Comparison of ENCODE assay signal across 9 mouse cellular contexts in genomic region chr3:117574529-117575252, GRCm38 (mm10). TPM values are rescaled to one million over a fixed set of nuclear protein-coding genes. Genes with fewer than 3 reads are reported as not detected.
A peak's percentile ranks its signal among the peaks of the same experiment; 100 is the strongest.
DNase-seq lines count a peak whose midpoint lies in the region; ATAC-seq and TF ChIP-seq lines count a peak whose summit lies in the region.
"Had no signal": no experiment of that assay in that cellular context is flagged by ENCODE, and none has a peak within 500 bp of the region (broad histone marks: within the 10 kb centered on the region; RNA-seq: fewer than 3 reads in every experiment).

Plppr5 (plus strand) TSS chr3:117574836.

- H3K27ac ChIP-seq in gastrocnemius, adult 2 months: no peak within 1 kb of the TSS
- no peak within 1 kb of the TSS for H3K27ac ChIP-seq in ES-Bruce4 (ENCODE audit: insufficient read depth, low read length)
- no peak within 1 kb of the TSS for H3K27ac ChIP-seq in heart, postnatal 0 days (ENCODE audit: low read depth)
- peak within 1 kb of the TSS; percentile 89 for H3K27ac ChIP-seq in midbrain, embryonic 16.5 days (ENCODE audit: low read length)

- 20% methylated on average over 20 of the region's 20 CpGs for WGBS in heart, postnatal 0 days
- 20% methylated on average over 20 of the region's 20 CpGs for WGBS in midbrain, embryonic 16.5 days

- H3K9me3 ChIP-seq in ES-Bruce4 (replicated peaks; ENCODE audit: control insufficient read depth, insufficient read depth, low read length, poor library complexity, severe bottlenecking): no peaks in the 10 kb centered on the region
- H3K9me3 ChIP-seq in heart, postnatal 0 days (replicated peaks; ENCODE audit: control insufficient read depth, low read length): no peaks in the 10 kb centered on the region
- no peaks in the 10 kb centered on the region for H3K9me3 ChIP-seq in midbrain, embryonic 16.5 days (replicated peaks; ENCODE audit: control insufficient read depth, low read length, poor library complexity, severe bottlenecking)

- no peak for TF ChIP-seq POLR2A in ES-Bruce4 (IDR thresholded peaks at IDR 0.05; ENCODE audit: insufficient read depth, low read length)

- TF ChIP-seq CTCF in gastrocnemius, adult 2 months (IDR thresholded peaks at IDR 0.05): no peak
- TF ChIP-seq CTCF in ES-Bruce4 (IDR thresholded peaks at IDR 0.05; ENCODE audit: low read depth, low read length): no peak
- no peak for TF ChIP-seq CTCF in heart, postnatal 0 days (IDR thresholded peaks at IDR 0.05; ENCODE audit: low read depth)

- no peak for DNase-seq in gastrocnemius, adult 2 months
- no peak for DNase-seq in gastrocnemius, postnatal 25 days
- peak; percentile 2 for DNase-seq in embryo, embryonic 11 days
- DNase-seq in heart, postnatal 0 days (ENCODE audit: low spot score): no peak
- DNase-seq in left cerebral cortex, postnatal 25 days (ENCODE audit: low spot score in 2 of 2): peak; percentile 61 to 76

- no peaks in the 10 kb centered on the region for H3K4me1 ChIP-seq in ES-Bruce4 (ENCODE audit: control insufficient read depth, insufficient read depth, low read length)
- H3K4me1 ChIP-seq in heart, postnatal 0 days (ENCODE audit: control insufficient read depth, insufficient read depth): peaks cover 15% of the 10 kb centered on the region; the same call in 1 of the 2 replicates
- H3K4me1 ChIP-seq in midbrain, embryonic 16.5 days (ENCODE audit: control insufficient read depth, insufficient read depth, low read length): peaks cover 5% of the 10 kb centered on the region

- H3K4me2 ChIP-seq in heart, postnatal 0 days (ENCODE audit: low read depth, low read length): peak within 1 kb of the TSS; percentile 99
- peak within 1 kb of the TSS; percentile 79 for H3K4me2 ChIP-seq in midbrain, embryonic 16.5 days (ENCODE audit: low read length)

- ATAC-seq in heart, postnatal 0 days (ENCODE audit: insufficient read depth, low read depth): peak; percentile 58; the same call in 1 of the 2 replicates
- ATAC-seq in midbrain, embryonic 16.5 days: peak; percentile 82
- no peak for ATAC-seq in erythroblast, adult 5-6 weeks (replicated peaks; ENCODE audit: low FRiP score, poor library complexity, severe bottlenecking)

- peak within 1 kb of the TSS; percentile 60 for H3K4me3 ChIP-seq in gastrocnemius, adult 2 months
- H3K4me3 ChIP-seq in ES-Bruce4 (ENCODE audit: low read depth, low read length): peak within 1 kb of the TSS; percentile 60
- H3K4me3 ChIP-seq in heart, postnatal 0 days (ENCODE audit: low read depth, low read length): peak within 1 kb of the TSS; percentile 61
- H3K4me3 ChIP-seq in midbrain, embryonic 16.5 days (ENCODE audit: low read depth, low read length): peak within 1 kb of the TSS; percentile 82

- no peak for TF ChIP-seq EP300 in ES-Bruce4 (IDR thresholded peaks at IDR 0.05; ENCODE audit: insufficient read depth, low read depth, low read length)
- TF ChIP-seq EP300 in heart, postnatal 0 days (IDR thresholded peaks at IDR 0.05; ENCODE audit: low read depth): no peak

- H3K27me3 ChIP-seq in ES-Bruce4 (ENCODE audit: control insufficient read depth, insufficient read depth, low read length, poor library complexity, severe bottlenecking): peaks cover 13% of the 10 kb centered on the region
- H3K27me3 ChIP-seq in heart, postnatal 0 days (ENCODE audit: control insufficient read depth, insufficient read depth, low read length): peaks cover 7% of the 10 kb centered on the region
- no peaks in the 10 kb centered on the region for H3K27me3 ChIP-seq in midbrain, embryonic 16.5 days (ENCODE audit: control insufficient read depth, insufficient read depth, low read depth, low read length)

- no peaks in the 10 kb centered on the region for H3K36me3 ChIP-seq in ES-Bruce4 (ENCODE audit: control insufficient read depth, insufficient read depth, low read length, poor library complexity, severe bottlenecking)
- no peaks in the 10 kb centered on the region for H3K36me3 ChIP-seq in heart, postnatal 0 days (replicated peaks; ENCODE audit: control insufficient read depth, insufficient read depth, low read length)
- no peaks in the 10 kb centered on the region for H3K36me3 ChIP-seq in midbrain, embryonic 16.5 days (ENCODE audit: control insufficient read depth, insufficient read depth, low read length)

- intact Hi-C loops in gastrocnemius, adult 2 months (cut with DNase I): no loop called here
- intact Hi-C loops in left cerebral cortex, postnatal 25 days (cut with DNase I): loop anchor here (5.0 to 10.0 kb wide), 5 partner anchors 53 to 570 kb away; no protein-coding TSS in a partner anchor

- no peak within 1 kb of the TSS for H3K9ac ChIP-seq in ES-Bruce4 (ENCODE audit: low read depth, poor library complexity, severe bottlenecking)
- peak within 1 kb of the TSS; percentile 48 for H3K9ac ChIP-seq in heart, postnatal 0 days (replicated peaks; ENCODE audit: low read depth, low read length)
- H3K9ac ChIP-seq in midbrain, embryonic 16.5 days (ENCODE audit: low read depth, low read length): peak within 1 kb of the TSS; percentile 97

RNA-seq across cellular contexts. Expression of gene Plppr5, which starts in this region (rescaled TPM):
- not detected for total RNA-seq in gastrocnemius, adult 2 months (2021)
- not detected for total RNA-seq in gastrocnemius, postnatal 25 days (2021)
- not detected in 2 replicates for polyA plus RNA-seq in ES-Bruce4 (2011; ENCODE audit: insufficient read depth, insufficient read length, low read depth, missing spikeins)
- 1.1 and 2.8 TPM in 2 replicates for total RNA-seq in heart, postnatal 0 days (2014; rRNA removed; ENCODE audit: low replicate concordance)
- polyA plus RNA-seq in heart, postnatal 0 days (2015; fragmentation: Nextera tagmentation; extraction: Ambion mirVana): 2.0 and 2.1 TPM in 2 replicates
- 10 to 100 TPM; 36.8 to 39.4 TPM for total RNA-seq in left cerebral cortex, postnatal 25 days (2021)
- 7.9 and 10.3 TPM in 2 replicates for polyA plus RNA-seq in midbrain, embryonic 16.5 days (2015; fragmentation: Nextera tagmentation; extraction: Ambion mirVana)
- not detected in 2 replicates for total RNA-seq in erythroblast, adult 5-6 weeks (2015; ENCODE audit: low replicate concordance)
- not detected in 2 replicates for total RNA-seq in erythroblast, adult 5-6 weeks (2017; ENCODE audit: low replicate concordance)
- total RNA-seq: hematopoietic stem cell, adult 5-6 weeks had no signal

Comparison
In these comparisons a context has a peak if more than half of its experiments do, and no peak if none do; other contexts are left out.
1. DNase-seq: peak in embryo, embryonic 11 days (single experiment) and left cerebral cortex, postnatal 25 days (2 of 2); none in gastrocnemius, adult 2 months (single experiment), gastrocnemius, postnatal 25 days (single experiment) and heart, postnatal 0 days (single experiment).
2. Peak in every context shown above with its lines, with median percentiles within 50 percentile points of each other: H3K4me3 ChIP-seq.